Mouse (Mus musculus): ENCODE measurements around the gene Tfap2a.

The Tfap2a gene

GRCm38 (mm10) chr13:40733542-40734151, 4.5 kb downstream of the Tfap2a start:
- no peak for DNase-seq (ENCODE audit: low spot score)

- DNase-seq (ENCODE audit: low spot score) = no peak
Measured at GRCm38 (mm10) chr13:40732816-40733541, 5.2 kb downstream of the Tfap2a start.

GRCm38 (mm10) chr13:40732085-40732484, 6.1 kb downstream of the Tfap2a start:
- no peak for DNase-seq (ENCODE audit: low spot score)

- DNase-seq (ENCODE audit: low spot score) = no peak
Measured at GRCm38 (mm10) chr13:40731179-40731841, 6.9 kb downstream of the Tfap2a start.

GRCm38 (mm10) chr13:40730651-40731178, 7.5 kb downstream of the Tfap2a start:
- no peak for DNase-seq (ENCODE audit: low spot score)

- no peak for DNase-seq (ENCODE audit: low spot score)
Measured at GRCm38 (mm10) chr13:40729592-40730431, 8.4 kb downstream of the Tfap2a start.

- no peak for DNase-seq (ENCODE audit: low spot score)
Measured at GRCm38 (mm10) chr13:40729037-40729436, 9.1 kb downstream of the Tfap2a start.

- no peak for DNase-seq (ENCODE audit: low spot score)
Measured at GRCm38 (mm10) chr13:40728626-40728990, 9.6 kb downstream of the Tfap2a start.

GRCm38 (mm10) chr13:40727731-40728625, 10.2 kb downstream of the Tfap2a start:
- no peak for DNase-seq (ENCODE audit: low spot score)

- no peak for DNase-seq (ENCODE audit: low spot score)
Measured at GRCm38 (mm10) chr13:40725924-40726323, 12.3 kb downstream of the Tfap2a start.

GRCm38 (mm10) chr13:40723598-40723920, 14.6 kb downstream of the Tfap2a start:
- no peak for DNase-seq (ENCODE audit: low spot score)

- DNase-seq (ENCODE audit: low spot score) = peak; percentile 78
Measured at GRCm38 (mm10) chr13:40722741-40723597, 15.2 kb downstream of the Tfap2a start.

- DNase-seq (ENCODE audit: low spot score) = no peak
Measured at GRCm38 (mm10) chr13:40719741-40720082, 18.5 kb downstream of the Tfap2a start.

- DNase-seq (ENCODE audit: low spot score) = no peak
Measured at GRCm38 (mm10) chr13:40719066-40719740, 19.0 kb downstream of the Tfap2a start.

GRCm38 (mm10) chr13:40716771-40717716, 21.1 kb downstream of the Tfap2a start:
- no peak for DNase-seq (ENCODE audit: low spot score)

GRCm38 (mm10) chr13:40714531-40714930, 23.6 kb downstream of the Tfap2a start:
- DNase-seq (ENCODE audit: low spot score) = no peak

- DNase-seq (ENCODE audit: low spot score) = no peak
Measured at GRCm38 (mm10) chr13:40713681-40714080, 24.5 kb downstream of the Tfap2a start.

- DNase-seq (ENCODE audit: low spot score) = no peak
Measured at GRCm38 (mm10) chr13:40713241-40713640, 24.9 kb downstream of the Tfap2a start.

- no peak for DNase-seq (ENCODE audit: low spot score)
Measured at GRCm38 (mm10) chr13:40712526-40712832, 25.7 kb downstream of the Tfap2a start.
